Mouse (Mus musculus): ENCODE results near the gene Nsmce1. TPM values are rescaled to one million over a fixed set of nuclear protein-coding genes. Genes with fewer than 3 reads are reported as not detected.

Nsmce1 gene
- polyA plus RNA-seq, 1 experiment from 2014 or later: 128 TPM

- no peak for DNase-seq (ENCODE audit: low spot score)
- no peak overlapping the region for H3K27ac ChIP-seq (ENCODE audit: low read depth)
- 67% methylated on average over 13 of the region's 13 CpGs for WGBS
These were observed 8.8 kb upstream of the Nsmce1 start for GRCm38 (mm10) chr7:125499927-125500868.

DNA sequence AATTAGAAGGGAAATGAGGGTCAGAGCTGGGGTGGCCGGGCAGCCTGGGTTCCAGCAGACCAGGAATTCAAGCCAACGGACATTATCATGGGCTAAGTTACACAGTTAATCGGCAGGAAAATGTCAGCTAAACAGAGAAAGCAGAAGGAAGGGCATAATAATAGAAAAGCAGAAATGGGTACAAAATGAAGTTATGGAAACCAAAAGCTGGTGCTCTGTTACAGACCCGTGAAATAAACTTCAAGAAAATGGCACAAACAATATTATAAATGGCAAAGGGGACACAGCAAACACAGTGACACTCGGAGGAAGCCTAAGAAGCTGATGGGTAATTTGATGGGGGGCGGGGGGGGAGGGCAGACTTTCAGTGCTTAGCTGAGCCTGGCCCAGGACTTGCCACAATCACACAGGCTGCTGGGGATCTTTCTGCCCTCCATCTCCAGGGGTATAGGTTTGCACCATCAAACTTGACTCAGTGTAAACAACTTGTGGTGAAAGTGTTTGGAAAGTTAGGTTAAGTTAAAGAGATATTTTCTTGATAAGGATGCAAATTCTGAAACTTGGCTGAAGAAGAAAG lies 4.6 kb upstream of the Nsmce1 start:
- Histone ChIP-seq H3K9ac (ENCODE audit: low read length) (no peak overlapping the region), H3K4me3 (ENCODE audit: low read depth, low read length) (no peak overlapping the region), H3K27ac (ENCODE audit: low read depth) (no peak overlapping the region), H3K4me2 (ENCODE audit: low read length) (no peak overlapping the region), H3K27me3 (replicated peaks; ENCODE audit: control insufficient read depth, insufficient read depth, low read length) (no peaks in the 10 kb centered on the region), H3K36me3 (ENCODE audit: control insufficient read depth, insufficient read depth, low read length) (no peaks in the 10 kb centered on the region), H3K4me1 (replicated peaks; ENCODE audit: control insufficient read depth, insufficient read depth, low read length) (0 out of 2 replicates have a peak, but pooled peaks cover 3% of the 10 kb centered on the region), H3K9me3 (ENCODE audit: control insufficient read depth, low read length) (no peaks in the 10 kb centered on the region)
- WGBS: 78% methylated on average over 6 of the region's 6 CpGs
- DNase-seq (ENCODE audit: low spot score) (no peak), ATAC-seq (replicated peaks; ENCODE audit: low FRiP score, low TSS enrichment, low read depth) (no peak)

More at GRCm38 (mm10) chr7:125499927-125500868, 8.8 kb upstream of the Nsmce1 start:
- Histone ChIP-seq H3K36me3 (ENCODE audit: control insufficient read depth, insufficient read depth, low read length) (no peaks in the 10 kb centered on the region), H3K4me2 (ENCODE audit: low read length) (no peak overlapping the region), H3K9me3 (ENCODE audit: control insufficient read depth, low read length) (no peaks in the 10 kb centered on the region), H3K27me3 (replicated peaks; ENCODE audit: control insufficient read depth, insufficient read depth, low read length) (no peaks in the 10 kb centered on the region), H3K4me3 (ENCODE audit: low read depth, low read length) (no peak overlapping the region), H3K4me1 (replicated peaks; ENCODE audit: control insufficient read depth, insufficient read depth, low read length) (0 out of 2 replicates have a peak, but pooled peaks cover 3% of the 10 kb centered on the region), H3K9ac (ENCODE audit: low read length) (no peak overlapping the region)
- no peak for ATAC-seq (replicated peaks; ENCODE audit: low FRiP score, low TSS enrichment, low read depth)

GRCm38 (mm10) chr7:125492551-125492950 lies 1.2 kb upstream of the Nsmce1 start:
- WGBS: 67% methylated on average over 6 of the region's 6 CpGs
- ATAC-seq (replicated peaks; ENCODE audit: low FRiP score, low TSS enrichment, low read depth) (peak; percentile 42; the same call in 1 of the 2 replicates), DNase-seq (ENCODE audit: low spot score) (no peak)
- Histone ChIP-seq H3K4me3 (ENCODE audit: low read depth, low read length) (no peak overlapping the region), H3K4me2 (ENCODE audit: low read length) (no peak overlapping the region), H3K4me1 (replicated peaks; ENCODE audit: control insufficient read depth, insufficient read depth, low read length) (peaks cover 13% of the 10 kb centered on the region), H3K36me3 (ENCODE audit: control insufficient read depth, insufficient read depth, low read length) (no peaks in the 10 kb centered on the region), H3K27me3 (replicated peaks; ENCODE audit: control insufficient read depth, insufficient read depth, low read length) (no peaks in the 10 kb centered on the region), H3K27ac (ENCODE audit: low read depth) (0 out of 2 replicates have a peak overlapping the region, but pooled peaks have one; percentile 81), H3K9me3 (ENCODE audit: control insufficient read depth, low read length) (no peaks in the 10 kb centered on the region), H3K9ac (ENCODE audit: low read length) (no peak overlapping the region)

- no peak for DNase-seq (ENCODE audit: low spot score)
- no peaks in the 10 kb centered on the region for H3K27me3 ChIP-seq (replicated peaks; ENCODE audit: control insufficient read depth, insufficient read depth, low read length)
- peak overlapping the region; percentile 72 for H3K9ac ChIP-seq (ENCODE audit: low read length)
- no peaks in the 10 kb centered on the region for H3K36me3 ChIP-seq (ENCODE audit: control insufficient read depth, insufficient read depth, low read length)
- 24% methylated on average over 12 of the region's 12 CpGs for WGBS
- H3K4me2 ChIP-seq (ENCODE audit: low read length): peak overlapping the region; percentile 87
- peak overlapping the region; percentile 57 for H3K4me3 ChIP-seq (ENCODE audit: low read depth, low read length)
- peak overlapping the region; percentile 81 for H3K27ac ChIP-seq (ENCODE audit: low read depth)
- ATAC-seq (replicated peaks; ENCODE audit: low FRiP score, low TSS enrichment, low read depth): peak; percentile 11; the same call in 1 of the 2 replicates
- peaks cover 13% of the 10 kb centered on the region for H3K4me1 ChIP-seq (replicated peaks; ENCODE audit: control insufficient read depth, insufficient read depth, low read length)
- no peaks in the 10 kb centered on the region for H3K9me3 ChIP-seq (ENCODE audit: control insufficient read depth, low read length)
These were observed 364 bp upstream of the Nsmce1 start for GRCm38 (mm10) chr7:125491760-125492159.

DNA sequence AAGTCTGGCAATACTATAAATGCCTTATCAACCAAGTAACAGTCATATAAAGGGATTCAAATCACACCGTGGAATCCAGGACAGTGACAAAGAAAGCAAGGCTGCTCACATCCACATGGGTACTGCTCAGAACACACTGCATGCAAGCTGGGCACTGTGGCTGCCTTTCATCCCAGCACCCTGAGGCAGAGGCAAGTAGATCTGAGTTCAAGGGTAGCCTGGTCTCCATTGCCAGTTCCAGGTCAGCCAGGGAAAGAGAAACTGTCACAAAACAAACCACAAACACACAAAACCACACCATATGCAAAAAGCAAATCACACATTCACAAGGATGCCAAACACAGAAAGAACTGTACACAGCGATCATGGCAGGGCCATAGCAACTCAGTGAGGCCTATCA lies 1.8 kb downstream of the Nsmce1 start:
- Histone ChIP-seq H3K27me3 (replicated peaks; ENCODE audit: control insufficient read depth, insufficient read depth, low read length) (no peaks in the 10 kb centered on the region), H3K27ac (ENCODE audit: low read depth) (no peak overlapping the region), H3K9me3 (ENCODE audit: control insufficient read depth, low read length) (no peaks in the 10 kb centered on the region), H3K4me2 (ENCODE audit: low read length) (no peak overlapping the region), H3K4me3 (ENCODE audit: low read depth, low read length) (no peak overlapping the region), H3K4me1 (replicated peaks; ENCODE audit: control insufficient read depth, insufficient read depth, low read length) (peaks cover 13% of the 10 kb centered on the region), H3K36me3 (ENCODE audit: control insufficient read depth, insufficient read depth, low read length) (peaks cover 18% of the 10 kb centered on the region), H3K9ac (ENCODE audit: low read length) (no peak overlapping the region)
- WGBS: 90% methylated on average over 2 of the region's 2 CpGs
- DNase-seq (ENCODE audit: low spot score) (no peak), ATAC-seq (replicated peaks; ENCODE audit: low FRiP score, low TSS enrichment, low read depth) (no peak)

DNA sequence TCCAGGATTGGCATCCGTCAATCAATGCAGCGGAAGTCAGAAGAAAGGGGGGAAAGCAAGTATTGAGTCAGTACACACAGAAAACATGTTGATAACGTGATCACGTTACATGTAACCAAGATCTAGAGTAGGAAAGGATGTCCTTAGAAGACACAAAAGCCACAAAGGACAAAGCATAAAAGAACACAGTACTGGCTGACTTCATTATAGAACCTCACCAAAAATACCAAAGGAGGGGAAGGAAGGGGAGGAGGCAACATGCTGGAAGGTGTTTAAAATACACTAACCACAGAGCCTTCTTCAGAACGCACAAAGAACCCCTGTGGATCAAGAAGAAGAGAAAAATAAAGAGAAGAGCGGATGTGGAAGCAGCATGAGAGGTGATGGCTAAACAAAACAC lies 2.7 kb downstream of the Nsmce1 start:
- Histone ChIP-seq H3K9ac (ENCODE audit: low read length) (no peak overlapping the region), H3K4me1 (replicated peaks; ENCODE audit: control insufficient read depth, insufficient read depth, low read length) (peaks cover 13% of the 10 kb centered on the region), H3K4me3 (ENCODE audit: low read depth, low read length) (no peak overlapping the region), H3K9me3 (ENCODE audit: control insufficient read depth, low read length) (no peaks in the 10 kb centered on the region), H3K27ac (ENCODE audit: low read depth) (no peak overlapping the region), H3K36me3 (ENCODE audit: control insufficient read depth, insufficient read depth, low read length) (peaks cover 26% of the 10 kb centered on the region), H3K4me2 (ENCODE audit: low read length) (no peak overlapping the region), H3K27me3 (replicated peaks; ENCODE audit: control insufficient read depth, insufficient read depth, low read length) (no peaks in the 10 kb centered on the region)
- no peak for DNase-seq (ENCODE audit: low spot score)
- WGBS: 89% methylated on average over 6 of the region's 6 CpGs
- no peak for ATAC-seq (replicated peaks; ENCODE audit: low FRiP score, low TSS enrichment, low read depth)

GRCm38 (mm10) chr7:125487126-125487525 lies 4.3 kb downstream of the Nsmce1 start:
- no peak for ATAC-seq (replicated peaks; ENCODE audit: low FRiP score, low TSS enrichment, low read depth)

GRCm38 (mm10) chr7:125486121-125486630 lies 5.2 kb downstream of the Nsmce1 start:
- ATAC-seq (replicated peaks; ENCODE audit: low FRiP score, low TSS enrichment, low read depth) (no peak), DNase-seq (ENCODE audit: low spot score) (no peak)
- H3K9ac ChIP-seq (ENCODE audit: low read length): no peak overlapping the region
- WGBS: 91% methylated on average over 16 of the region's 16 CpGs
- H3K4me2 ChIP-seq (ENCODE audit: low read length): no peak overlapping the region
- H3K4me3 ChIP-seq (ENCODE audit: low read depth, low read length): no peak overlapping the region
- peaks cover 45% of the 10 kb centered on the region for H3K36me3 ChIP-seq (ENCODE audit: control insufficient read depth, insufficient read depth, low read length)
- H3K27ac ChIP-seq (ENCODE audit: low read depth): no peak overlapping the region
- peaks cover 13% of the 10 kb centered on the region for H3K4me1 ChIP-seq (replicated peaks; ENCODE audit: control insufficient read depth, insufficient read depth, low read length)
- no peaks in the 10 kb centered on the region for H3K9me3 ChIP-seq (ENCODE audit: control insufficient read depth, low read length)
- H3K27me3 ChIP-seq (replicated peaks; ENCODE audit: control insufficient read depth, insufficient read depth, low read length): no peaks in the 10 kb centered on the region

More at GRCm38 (mm10) chr7:125487126-125487525, 4.3 kb downstream of the Nsmce1 start:
- Histone ChIP-seq H3K27ac (ENCODE audit: low read depth) (no peak overlapping the region), H3K4me1 (replicated peaks; ENCODE audit: control insufficient read depth, insufficient read depth, low read length) (peaks cover 13% of the 10 kb centered on the region), H3K36me3 (ENCODE audit: control insufficient read depth, insufficient read depth, low read length) (peaks cover 41% of the 10 kb centered on the region), H3K4me3 (ENCODE audit: low read depth, low read length) (no peak overlapping the region), H3K9me3 (ENCODE audit: control insufficient read depth, low read length) (no peaks in the 10 kb centered on the region), H3K4me2 (ENCODE audit: low read length) (no peak overlapping the region), H3K27me3 (replicated peaks; ENCODE audit: control insufficient read depth, insufficient read depth, low read length) (no peaks in the 10 kb centered on the region), H3K9ac (ENCODE audit: low read length) (no peak overlapping the region)
- 80% methylated on average over 10 of the region's 10 CpGs for WGBS
- DNase-seq (ENCODE audit: low spot score): no peak

All from intestine, embryonic 14.5 days (tissue).